Mouse (Mus musculus): ENCODE measurements around the gene Snrpc. TPM values are rescaled to one million over a fixed set of nuclear protein-coding genes. Genes with fewer than 3 reads are reported as not detected.

Snrpc gene
- polyA plus RNA-seq, 1 experiment from 2014 or later: 331 TPM

GRCm38 (mm10) chr17:27823142-27823905 lies 14.6 kb upstream of the Snrpc start:
- peaks cover 43% of the 10 kb centered on the region for H3K4me1 ChIP-seq
- WGBS: 75% methylated on average over 9 of the region's 9 CpGs
- no peaks in the 10 kb centered on the region for H3K36me3 ChIP-seq
- DNase-seq (ENCODE audit: low spot score): no peak
- no peak overlapping the region for H3K4me3 ChIP-seq
- no peaks in the 10 kb centered on the region for H3K9me3 ChIP-seq
- no peak overlapping the region for H3K27ac ChIP-seq
- H3K27me3 ChIP-seq (ENCODE audit: insufficient read depth, poor library complexity, severe bottlenecking): no peaks in the 10 kb centered on the region

GRCm38 (mm10) chr17:27824941-27825340 lies 13.0 kb upstream of the Snrpc start:
- Histone ChIP-seq H3K4me1 (peaks cover 31% of the 10 kb centered on the region), H3K36me3 (no peaks in the 10 kb centered on the region), H3K4me3 (no peak overlapping the region), H3K27me3 (ENCODE audit: insufficient read depth, poor library complexity, severe bottlenecking) (no peaks in the 10 kb centered on the region), H3K9me3 (no peaks in the 10 kb centered on the region), H3K27ac (no peak overlapping the region)
- WGBS: 72% methylated on average over 1 of the region's 1 CpGs
- DNase-seq (ENCODE audit: low spot score): no peak

GRCm38 (mm10) chr17:27825539-27825938 lies 12.4 kb upstream of the Snrpc start:
- H3K27ac ChIP-seq: no peak overlapping the region
- H3K9me3 ChIP-seq: no peaks in the 10 kb centered on the region
- 13% methylated on average over 3 of the region's 3 CpGs for WGBS
- H3K36me3 ChIP-seq: no peaks in the 10 kb centered on the region
- H3K4me3 ChIP-seq: peak overlapping the region; percentile 59; the same call in 1 of the 2 replicates
- H3K27me3 ChIP-seq (ENCODE audit: insufficient read depth, poor library complexity, severe bottlenecking): no peaks in the 10 kb centered on the region
- peaks cover 31% of the 10 kb centered on the region for H3K4me1 ChIP-seq
- no peak for DNase-seq (ENCODE audit: low spot score)

GRCm38 (mm10) chr17:27825984-27826905 lies 11.7 kb upstream of the Snrpc start:
- no peaks in the 10 kb centered on the region for H3K9me3 ChIP-seq
- peak overlapping the region; percentile 59 for H3K4me3 ChIP-seq
- no peaks in the 10 kb centered on the region for H3K27me3 ChIP-seq (ENCODE audit: insufficient read depth, poor library complexity, severe bottlenecking)
- DNase-seq (ENCODE audit: low spot score): peak; percentile 95
- H3K27ac ChIP-seq: peak overlapping the region; percentile 76
- no peaks in the 10 kb centered on the region for H3K36me3 ChIP-seq
- peaks cover 27% of the 10 kb centered on the region for H3K4me1 ChIP-seq
- WGBS: 4% methylated on average over 22 of the region's 22 CpGs

- 2% methylated on average over 9 of the region's 9 CpGs for WGBS
- peak; percentile 78 for DNase-seq (ENCODE audit: low spot score)
- Histone ChIP-seq H3K4me3 (peak overlapping the region; percentile 59), H3K4me1 (peaks cover 20% of the 10 kb centered on the region), H3K27ac (peak overlapping the region; percentile 76), H3K27me3 (ENCODE audit: insufficient read depth, poor library complexity, severe bottlenecking) (no peaks in the 10 kb centered on the region), H3K36me3 (no peaks in the 10 kb centered on the region), H3K9me3 (no peaks in the 10 kb centered on the region)
Observed at GRCm38 (mm10) chr17:27826908-27827383, 11.0 kb upstream of the Snrpc start.

GRCm38 (mm10) chr17:27827511-27827910 lies 10.4 kb upstream of the Snrpc start:
- WGBS: 39% methylated on average over 6 of the region's 6 CpGs
- Histone ChIP-seq H3K4me1 (peaks cover 20% of the 10 kb centered on the region), H3K4me3 (peak overlapping the region; percentile 59; the same call in 1 of the 2 replicates), H3K27me3 (ENCODE audit: insufficient read depth, poor library complexity, severe bottlenecking) (no peaks in the 10 kb centered on the region), H3K27ac (no peak overlapping the region), H3K36me3 (no peaks in the 10 kb centered on the region), H3K9me3 (no peaks in the 10 kb centered on the region)
- DNase-seq (ENCODE audit: low spot score): no peak

- Histone ChIP-seq H3K36me3 (no peaks in the 10 kb centered on the region), H3K4me3 (no peak overlapping the region), H3K27ac (no peak overlapping the region), H3K27me3 (ENCODE audit: insufficient read depth, poor library complexity, severe bottlenecking) (no peaks in the 10 kb centered on the region; the same call in 1 of the 2 replicates), H3K4me1 (peaks cover 16% of the 10 kb centered on the region), H3K9me3 (no peaks in the 10 kb centered on the region)
- DNase-seq (ENCODE audit: low spot score): no peak
- 50% methylated on average over 7 of the region's 7 CpGs for WGBS
Observed at GRCm38 (mm10) chr17:27830411-27830810, 7.5 kb upstream of the Snrpc start.

- peaks cover 7% of the 10 kb centered on the region; the same call in 1 of the 2 replicates for H3K4me1 ChIP-seq
- H3K36me3 ChIP-seq: peaks cover 28% of the 10 kb centered on the region
- peak overlapping the region; percentile 87 for H3K27ac ChIP-seq
- DNase-seq (ENCODE audit: low spot score): peak; percentile 98
- H3K9me3 ChIP-seq: no peaks in the 10 kb centered on the region
- no peaks in the 10 kb centered on the region for H3K27me3 ChIP-seq (ENCODE audit: insufficient read depth, poor library complexity, severe bottlenecking)
- WGBS: 3% methylated on average over 35 of the region's 35 CpGs
- peak overlapping the region; percentile 87 for H3K4me3 ChIP-seq
Observed at GRCm38 (mm10) chr17:27839469-27840252, 1.7 kb downstream of the Snrpc start.

GRCm38 (mm10) chr17:27848351-27848750 lies 10.4 kb downstream of the Snrpc start:
- Histone ChIP-seq H3K4me3 (no peak overlapping the region), H3K27me3 (ENCODE audit: insufficient read depth, poor library complexity, severe bottlenecking) (no peaks in the 10 kb centered on the region), H3K9me3 (no peaks in the 10 kb centered on the region), H3K4me1 (peaks cover 9% of the 10 kb centered on the region; the same call in 1 of the 2 replicates), H3K36me3 (peaks cover 93% of the 10 kb centered on the region), H3K27ac (no peak overlapping the region)
- WGBS: 91% methylated on average over 1 of the region's 1 CpGs
- no peak for DNase-seq (ENCODE audit: low spot score)

- peaks cover 9% of the 10 kb centered on the region; the same call in 1 of the 2 replicates for H3K4me1 ChIP-seq
- no peaks in the 10 kb centered on the region for H3K27me3 ChIP-seq (ENCODE audit: insufficient read depth, poor library complexity, severe bottlenecking)
- DNase-seq (ENCODE audit: low spot score): no peak
- no peak overlapping the region for H3K4me3 ChIP-seq
- peaks cover 79% of the 10 kb centered on the region for H3K36me3 ChIP-seq
- WGBS: 38% methylated on average over 3 of the region's 3 CpGs
- 0 out of 2 replicates have a peak overlapping the region, but pooled peaks have one; percentile 22 for H3K27ac ChIP-seq
- H3K9me3 ChIP-seq: no peaks in the 10 kb centered on the region
Observed at GRCm38 (mm10) chr17:27851076-27851475, 13.1 kb downstream of the Snrpc start.

- Histone ChIP-seq H3K27ac (peak within 1 kb of the TSS; percentile 95), H3K9me3 (no peaks in the 10 kb centered on the region), H3K4me1 (peaks cover 40% of the 10 kb centered on the region), H3K36me3 (peaks cover 28% of the 10 kb centered on the region), H3K4me3 (peak within 1 kb of the TSS; percentile 92), H3K27me3 (ENCODE audit: insufficient read depth, poor library complexity, severe bottlenecking) (no peaks in the 10 kb centered on the region)
- peak; percentile 92 for DNase-seq (ENCODE audit: low spot score)
- under 1% methylated on average over 50 of the region's 54 CpGs for WGBS
Observed at GRCm38 (mm10) chr17:27856265-27856797, 18.4 kb downstream of the Snrpc start, which contains the start of gene Uhrf1bp1. Gene Uhrf1bp1, plus strand, starts transcription at chr17:27856441.
